Mouse (Mus musculus): ENCODE measurements around the gene Rps24.

DNA sequence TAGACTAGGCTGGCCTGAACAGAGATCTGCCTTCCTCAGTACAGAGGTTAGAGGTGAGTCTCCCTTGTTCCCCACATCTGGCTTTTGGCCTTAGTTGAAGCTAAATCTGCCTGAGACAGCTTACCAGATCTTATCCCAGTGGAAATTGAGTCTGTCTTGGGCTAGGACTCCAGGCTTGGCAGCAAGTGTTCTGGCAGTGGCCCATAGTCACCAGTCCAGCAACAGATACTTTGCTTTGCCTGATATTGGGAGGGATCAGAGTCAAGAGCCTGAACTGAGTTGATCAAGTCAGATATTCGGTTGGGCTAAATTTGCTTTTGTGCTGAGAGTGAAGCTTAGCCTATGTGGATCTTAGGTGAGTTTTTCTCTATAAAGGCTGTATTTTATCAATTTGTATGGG lies 9.6 kb downstream of the Rps24 start:
- TF ChIP-seq GATA1 (IDR thresholded peaks at IDR 0.05; ENCODE audit: low read length) (no peak), TAL1 (IDR thresholded peaks at IDR 0.05; ENCODE audit: low read length) (no peak)

Measured in erythroblast, embryonic 14.5 days (primary cell).